In genomic region chr16:4727526-4727925, GRCm38 (mm10) we compare ENCODE assay signal across 9 mouse cellular contexts. TPM values are rescaled to one million over a fixed set of nuclear protein-coding genes. Genes with fewer than 3 reads are reported as not detected.
DNase-seq lines count a peak whose midpoint lies in the region; ATAC-seq and TF ChIP-seq lines count a peak whose summit lies in the region.
"Had no signal": no experiment of that assay in that cellular context is flagged by ENCODE, and none has a peak within 500 bp of the region (broad histone marks: within the 10 kb centered on the region; RNA-seq: fewer than 3 reads in every experiment).

No protein-coding gene starts in this region.

- peak overlapping the region; percentile 78; the same call in 1 of the 2 replicates for H3K4me3 ChIP-seq in kidney, postnatal 0 days (replicated peaks; ENCODE audit: low read depth, low read length)
- peak overlapping the region; percentile 78 for H3K4me3 ChIP-seq in embryonic facial prominence, embryonic 10.5 days
- H3K4me3 ChIP-seq in heart, embryonic 16.5 days (ENCODE audit: low read length): peak overlapping the region; percentile 30
- peak overlapping the region in 1 of 2 experiments; percentile 93; a peak in 2 of 4 replicates for H3K4me3 ChIP-seq in liver, embryonic 14.5 days (ENCODE audit: insufficient read depth in 1 of 2, low read depth in 2 of 2, low read length in 2 of 2)

- no peak overlapping the region for H3K27ac ChIP-seq in kidney, postnatal 0 days
- H3K27ac ChIP-seq in embryonic facial prominence, embryonic 10.5 days (replicated peaks): no peak overlapping the region
- H3K27ac ChIP-seq in heart, embryonic 16.5 days (ENCODE audit: low read length): peak overlapping the region; percentile 66
- no peak overlapping the region for H3K27ac ChIP-seq in liver, embryonic 14.5 days

- no peak for DNase-seq in kidney, postnatal 0 days (ENCODE audit: low spot score)
- DNase-seq in kidney, postnatal 10 days: no peak
- DNase-seq in embryonic facial prominence, embryonic 10.5 days (ENCODE audit: low spot score): no peak
- no peak for DNase-seq in liver, embryonic 14.5 days (ENCODE audit: low read depth in 3 of 3, low spot score in 3 of 3)
- no peak for DNase-seq in embryo, embryonic 10 days (ENCODE audit: low spot score)
- DNase-seq in kidney, postnatal 25 days: no peak
- DNase-seq in ovary, adult 18-20 months (ENCODE audit: low spot score): no peak
- DNase-seq: layer of hippocampus, postnatal 36 days had no signal

- H3K9me3 ChIP-seq in kidney, postnatal 0 days (replicated peaks; ENCODE audit: low read length): no peaks in the 10 kb centered on the region
- no peaks in the 10 kb centered on the region for H3K9me3 ChIP-seq in embryonic facial prominence, embryonic 10.5 days
- H3K9me3 ChIP-seq in heart, embryonic 16.5 days (replicated peaks; ENCODE audit: control insufficient read depth, low read length): no peaks in the 10 kb centered on the region
- H3K9me3 ChIP-seq in liver, embryonic 14.5 days (ENCODE audit: control insufficient read depth, low read length): no peaks in the 10 kb centered on the region

- no peaks in the 10 kb centered on the region for H3K36me3 ChIP-seq in kidney, postnatal 0 days (ENCODE audit: insufficient read depth, low read length)
- H3K36me3 ChIP-seq in embryonic facial prominence, embryonic 10.5 days (replicated peaks): peaks cover 8% of the 10 kb centered on the region; the same call in 1 of the 2 replicates
- no peaks in the 10 kb centered on the region for H3K36me3 ChIP-seq in heart, embryonic 16.5 days (ENCODE audit: control insufficient read depth, insufficient read depth)
- no peaks in the 10 kb centered on the region for H3K36me3 ChIP-seq in liver, embryonic 14.5 days (replicated peaks; ENCODE audit: control insufficient read depth, insufficient read depth, low read depth)

- peak overlapping the region; percentile 77 for H3K4me2 ChIP-seq in kidney, postnatal 0 days (ENCODE audit: low read length)
- H3K4me2 ChIP-seq in heart, embryonic 16.5 days (ENCODE audit: low read depth, low read length): peak overlapping the region; percentile 86
- peak overlapping the region; percentile 97 for H3K4me2 ChIP-seq in liver, embryonic 14.5 days (ENCODE audit: low read depth)

- no peak for TF ChIP-seq EP300 in liver, embryonic 14.5 days (IDR thresholded peaks at IDR 0.05; ENCODE audit: low read depth)

- 0 out of 2 replicates have a peak, but pooled peaks cover 4% of the 10 kb centered on the region for H3K4me1 ChIP-seq in kidney, postnatal 0 days (replicated peaks; ENCODE audit: insufficient read depth, low read length)
- peaks cover 17% of the 10 kb centered on the region for H3K4me1 ChIP-seq in embryonic facial prominence, embryonic 10.5 days
- H3K4me1 ChIP-seq in heart, embryonic 16.5 days (ENCODE audit: control insufficient read depth, insufficient read depth, low read length): peaks cover 17% of the 10 kb centered on the region
- H3K4me1 ChIP-seq in liver, embryonic 14.5 days (replicated peaks; ENCODE audit: control insufficient read depth in 2 of 2, insufficient read depth in 2 of 2, low read length in 1 of 2): peaks cover 5 to 18% of the 10 kb centered on the region in 2 experiments

- ATAC-seq in kidney, postnatal 0 days (replicated peaks; ENCODE audit: low FRiP score, low read depth): no peak
- no peak for ATAC-seq in heart, embryonic 16.5 days (replicated peaks; ENCODE audit: extremely low read depth, insufficient read depth, low FRiP score)
- ATAC-seq in liver, embryonic 14.5 days (ENCODE audit: insufficient read depth): no peak

- no peak for TF ChIP-seq CTCF in kidney, postnatal 0 days (IDR thresholded peaks at IDR 0.05; ENCODE audit: low read depth)
- no peak for TF ChIP-seq CTCF in liver, embryonic 14.5 days (IDR thresholded peaks at IDR 0.05; ENCODE audit: low read depth)

- no peaks in the 10 kb centered on the region for H3K27me3 ChIP-seq in kidney, postnatal 0 days (ENCODE audit: insufficient read depth, low read length)
- H3K27me3 ChIP-seq in embryonic facial prominence, embryonic 10.5 days (replicated peaks; ENCODE audit: low read depth, poor library complexity, severe bottlenecking): no peaks in the 10 kb centered on the region
- H3K27me3 ChIP-seq in heart, embryonic 16.5 days (ENCODE audit: control insufficient read depth, insufficient read depth, low read length): no peaks in the 10 kb centered on the region
- H3K27me3 ChIP-seq in liver, embryonic 14.5 days (ENCODE audit: control insufficient read depth, insufficient read depth, low read length): no peaks in the 10 kb centered on the region

- 91% methylated on average over 1 of the region's 1 CpGs for whole genome bisulfite sequencing in kidney, postnatal 0 days
- WGBS in embryonic facial prominence, embryonic 10.5 days: 98% methylated on average over 1 of the region's 1 CpGs
- WGBS in heart, embryonic 16.5 days: 93% methylated on average over 1 of the region's 1 CpGs
- WGBS in liver, embryonic 14.5 days (ENCODE audit: insufficient replicate concordance): 76% methylated on average over 1 of the region's 1 CpGs

- no peak overlapping the region for H3K9ac ChIP-seq in kidney, postnatal 0 days (ENCODE audit: low read depth, low read length)
- peak overlapping the region; percentile 77 for H3K9ac ChIP-seq in heart, embryonic 16.5 days (ENCODE audit: low read length)
- no peak overlapping the region for H3K9ac ChIP-seq in liver, embryonic 14.5 days (replicated peaks)

RNA-seq across cellular contexts. Expression of gene Hmox2, which starts 1.4 kb away (rescaled TPM):
- 102 and 107 TPM in 2 replicates for polyA plus RNA-seq in kidney, postnatal 0 days (2015; fragmentation: Nextera tagmentation; extraction: Ambion mirVana)
- 84.6 and 91.9 TPM in 2 replicates for polyA plus RNA-seq in embryonic facial prominence, embryonic 10.5 days (2016; fragmentation: Nextera tagmentation; extraction: Ambion mirVana)
- polyA plus RNA-seq in heart, embryonic 16.5 days (2015; fragmentation: Nextera tagmentation; extraction: Ambion mirVana): 98.1 and 101 TPM in 2 replicates
- polyA plus RNA-seq in liver, embryonic 14.5 days (2012; rRNA removed): 13.9 and 20.8 TPM in 2 replicates
- 36.5 and 37.4 TPM in 2 replicates for polyA plus RNA-seq in liver, embryonic 14.5 days (2014; fragmentation: Nextera tagmentation; extraction: Ambion mirVana)

RNA-seq across cellular contexts. Expression of gene Nmral1, which starts 8.4 kb away (rescaled TPM):
- 47.9 and 56.2 TPM in 2 replicates for polyA plus RNA-seq in kidney, postnatal 0 days (2015; fragmentation: Nextera tagmentation; extraction: Ambion mirVana)
- polyA plus RNA-seq in embryonic facial prominence, embryonic 10.5 days (2016; fragmentation: Nextera tagmentation; extraction: Ambion mirVana): 218 and 228 TPM in 2 replicates
- polyA plus RNA-seq in heart, embryonic 16.5 days (2015; fragmentation: Nextera tagmentation; extraction: Ambion mirVana): 29.7 and 29.9 TPM in 2 replicates
- 27.0 and 36.6 TPM in 2 replicates for polyA plus RNA-seq in liver, embryonic 14.5 days (2012; rRNA removed)
- polyA plus RNA-seq in liver, embryonic 14.5 days (2014; fragmentation: Nextera tagmentation; extraction: Ambion mirVana): 45.2 and 48.2 TPM in 2 replicates

RNA-seq across cellular contexts. Expression of gene Coro7, which starts 47.9 kb away (rescaled TPM):
- 13.1 and 16.8 TPM in 2 replicates for polyA plus RNA-seq in kidney, postnatal 0 days (2015; fragmentation: Nextera tagmentation; extraction: Ambion mirVana)
- polyA plus RNA-seq in embryonic facial prominence, embryonic 10.5 days (2016; fragmentation: Nextera tagmentation; extraction: Ambion mirVana): 23.3 and 23.9 TPM in 2 replicates
- 13.7 TPM in 2 replicates for polyA plus RNA-seq in heart, embryonic 16.5 days (2015; fragmentation: Nextera tagmentation; extraction: Ambion mirVana)
- 9.7 and 10.4 TPM in 2 replicates for polyA plus RNA-seq in liver, embryonic 14.5 days (2012; rRNA removed)
- 5.1 and 5.2 TPM in 2 replicates for polyA plus RNA-seq in liver, embryonic 14.5 days (2014; fragmentation: Nextera tagmentation; extraction: Ambion mirVana)
